Mouse (Mus musculus): Measurements from ENCODE around the gene Ssh2. TPM values are rescaled to one million over a fixed set of nuclear protein-coding genes. Genes with fewer than 3 reads are reported as not detected.
A peak's percentile ranks its signal among the peaks of the same experiment; 100 is the strongest.

Ssh2 gene
- polyA plus RNA-seq, 1 experiment from 2014 or later = 17.5 TPM

GRCm38 (mm10) chr11:77503511-77503910, 287.4 kb downstream of the Ssh2 start:
- H3K36me3 ChIP-seq = peaks cover 92% of the 10 kb centered on the region

DNA sequence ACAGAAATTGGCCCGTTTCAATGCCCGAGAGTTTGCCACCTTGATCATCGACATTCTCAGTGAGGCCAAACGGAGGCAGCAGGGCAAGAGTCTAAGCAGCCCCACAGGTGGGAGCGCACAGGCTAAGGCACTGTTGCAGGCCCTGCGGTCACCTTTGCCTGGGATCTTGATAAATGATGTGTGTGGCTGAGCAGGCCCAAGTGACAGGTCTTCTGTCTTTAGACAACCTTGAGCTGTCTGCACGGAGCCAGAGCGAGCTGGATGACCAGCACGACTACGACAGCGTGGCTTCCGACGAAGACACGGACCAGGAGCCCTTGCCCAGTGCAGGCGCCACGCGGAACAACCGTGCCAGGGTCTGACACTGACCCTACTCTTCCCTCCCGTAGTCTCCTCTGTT, 288.3 kb downstream of the Ssh2 start:
- no peak overlapping the region for H3K4me3 ChIP-seq
- no peak for ATAC-seq (ENCODE audit: extremely low read depth, insufficient number of reproducible peaks, low FRiP score, low TSS enrichment)
- peaks cover 34% of the 10 kb centered on the region for H3K4me1 ChIP-seq
- H3K27ac ChIP-seq (replicated peaks) = no peak overlapping the region
- no peaks in the 10 kb centered on the region for H3K27me3 ChIP-seq (replicated peaks)
- 90% methylated on average over 19 of the region's 19 CpGs for WGBS
- no peaks in the 10 kb centered on the region for H3K9me3 ChIP-seq
- no peak overlapping the region for H3K4me2 ChIP-seq
- H3K9ac ChIP-seq = no peak overlapping the region
- H3K36me3 ChIP-seq = peaks cover 93% of the 10 kb centered on the region

More at GRCm38 (mm10) chr11:77503511-77503910, 287.4 kb downstream of the Ssh2 start:
- Histone ChIP-seq H3K4me1 (peaks cover 32% of the 10 kb centered on the region), H3K4me3 (no peak overlapping the region), H3K27me3 (replicated peaks) (no peaks in the 10 kb centered on the region), H3K27ac (replicated peaks) (0 out of 2 replicates have a peak overlapping the region, but pooled peaks have one; percentile 18), H3K4me2 (no peak overlapping the region), H3K9ac (peak overlapping the region; percentile 1), H3K9me3 (no peaks in the 10 kb centered on the region)
- no peak for ATAC-seq (ENCODE audit: extremely low read depth, insufficient number of reproducible peaks, low FRiP score, low TSS enrichment)
- WGBS = 78% methylated on average over 3 of the region's 3 CpGs

DNA sequence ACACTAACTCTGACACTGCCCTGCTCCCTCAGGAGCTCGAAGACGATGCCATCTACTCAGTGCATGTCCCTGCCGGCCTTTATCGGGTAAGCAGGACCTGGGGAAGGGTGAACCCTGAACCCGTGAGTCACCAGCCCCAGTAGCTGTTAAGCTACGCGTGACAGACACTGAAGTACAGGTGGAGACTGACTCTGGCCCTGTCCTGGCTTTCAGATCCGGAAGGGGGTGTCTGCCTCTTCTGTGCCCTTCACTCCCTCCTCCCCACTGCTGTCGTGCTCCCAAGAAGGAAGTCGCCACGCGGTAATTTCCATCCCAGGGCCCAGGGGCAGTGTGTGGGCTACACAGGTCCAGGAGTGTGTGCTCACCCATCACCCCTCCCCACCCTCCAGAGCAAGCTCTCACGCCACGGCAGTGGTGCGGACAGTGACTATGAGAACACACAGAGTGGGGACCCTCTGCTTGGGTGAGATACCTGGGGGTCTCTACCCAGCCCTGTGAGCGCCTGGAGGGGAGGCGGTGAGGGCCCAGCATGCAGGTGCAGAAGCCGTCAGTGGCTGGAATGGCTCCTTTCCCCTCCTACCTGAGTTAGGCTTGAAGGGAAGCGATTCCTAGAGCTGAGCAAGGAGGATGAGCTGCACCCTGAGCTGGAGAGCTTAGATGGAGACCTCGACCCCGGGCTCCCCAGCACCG, 289.3 kb downstream of the Ssh2 start:
- no peaks in the 10 kb centered on the region for H3K27me3 ChIP-seq (replicated peaks)
- no peak overlapping the region for H3K27ac ChIP-seq (replicated peaks)
- no peak overlapping the region for H3K4me3 ChIP-seq
- no peak for ATAC-seq (ENCODE audit: extremely low read depth, insufficient number of reproducible peaks, low FRiP score, low TSS enrichment)
- H3K36me3 ChIP-seq = peaks cover 93% of the 10 kb centered on the region
- H3K9ac ChIP-seq = no peak overlapping the region
- no peaks in the 10 kb centered on the region for H3K9me3 ChIP-seq
- peaks cover 32% of the 10 kb centered on the region for H3K4me1 ChIP-seq
- no peak overlapping the region for H3K4me2 ChIP-seq
- WGBS = 88% methylated on average over 22 of the region's 22 CpGs

GRCm38 (mm10) chr11:77506273-77506672, 290.2 kb downstream of the Ssh2 start:
- Histone ChIP-seq H3K27me3 (replicated peaks) (no peaks in the 10 kb centered on the region), H3K4me2 (no peak overlapping the region), H3K9ac (no peak overlapping the region), H3K9me3 (no peaks in the 10 kb centered on the region), H3K4me3 (no peak overlapping the region), H3K4me1 (peaks cover 25% of the 10 kb centered on the region), H3K27ac (replicated peaks) (no peak overlapping the region), H3K36me3 (peaks cover 87% of the 10 kb centered on the region)
- ATAC-seq (ENCODE audit: extremely low read depth, insufficient number of reproducible peaks, low FRiP score, low TSS enrichment) = no peak
- 83% methylated on average over 14 of the region's 14 CpGs for WGBS

DNA sequence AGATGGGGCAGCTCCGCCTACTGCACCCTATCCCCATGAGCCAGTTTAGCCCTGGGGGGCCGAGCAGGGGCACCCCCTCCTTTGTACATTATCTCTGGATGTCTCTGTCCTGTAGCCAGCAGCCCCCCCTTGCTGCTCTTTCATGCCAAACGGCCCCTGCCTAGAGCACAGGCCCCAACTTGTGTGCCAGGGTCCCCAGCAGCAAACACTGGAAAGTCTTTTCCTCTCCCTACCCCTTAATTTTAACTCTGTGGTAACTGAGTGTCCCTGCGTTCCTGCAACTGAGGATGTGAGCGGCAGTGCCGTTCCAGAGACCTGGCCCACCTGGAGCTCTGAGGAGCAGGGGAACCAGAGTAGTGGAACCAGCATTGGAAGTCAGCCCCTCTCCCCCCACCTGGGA, 290.9 kb downstream of the Ssh2 start:
- Histone ChIP-seq H3K4me2 (no peak overlapping the region), H3K27me3 (replicated peaks) (no peaks in the 10 kb centered on the region), H3K36me3 (peaks cover 81% of the 10 kb centered on the region), H3K9me3 (no peaks in the 10 kb centered on the region), H3K4me1 (peaks cover 28% of the 10 kb centered on the region), H3K9ac (no peak overlapping the region), H3K4me3 (no peak overlapping the region), H3K27ac (replicated peaks) (no peak overlapping the region)
- WGBS = 82% methylated on average over 6 of the region's 6 CpGs
- no peak for ATAC-seq (ENCODE audit: extremely low read depth, insufficient number of reproducible peaks, low FRiP score, low TSS enrichment)

GRCm38 (mm10) chr11:77507426-77507825, 291.3 kb downstream of the Ssh2 start:
- H3K4me2 ChIP-seq = no peak overlapping the region
- H3K9me3 ChIP-seq = no peaks in the 10 kb centered on the region
- no peaks in the 10 kb centered on the region for H3K27me3 ChIP-seq (replicated peaks)
- 0 out of 2 replicates have a peak overlapping the region, but pooled peaks have one; percentile 26 for H3K27ac ChIP-seq (replicated peaks)
- no peak overlapping the region for H3K4me3 ChIP-seq
- no peak overlapping the region for H3K9ac ChIP-seq
- peaks cover 32% of the 10 kb centered on the region for H3K4me1 ChIP-seq
- ATAC-seq (ENCODE audit: extremely low read depth, insufficient number of reproducible peaks, low FRiP score, low TSS enrichment) = no peak
- 65% methylated on average over 4 of the region's 4 CpGs for WGBS
- peaks cover 77% of the 10 kb centered on the region for H3K36me3 ChIP-seq

DNA sequence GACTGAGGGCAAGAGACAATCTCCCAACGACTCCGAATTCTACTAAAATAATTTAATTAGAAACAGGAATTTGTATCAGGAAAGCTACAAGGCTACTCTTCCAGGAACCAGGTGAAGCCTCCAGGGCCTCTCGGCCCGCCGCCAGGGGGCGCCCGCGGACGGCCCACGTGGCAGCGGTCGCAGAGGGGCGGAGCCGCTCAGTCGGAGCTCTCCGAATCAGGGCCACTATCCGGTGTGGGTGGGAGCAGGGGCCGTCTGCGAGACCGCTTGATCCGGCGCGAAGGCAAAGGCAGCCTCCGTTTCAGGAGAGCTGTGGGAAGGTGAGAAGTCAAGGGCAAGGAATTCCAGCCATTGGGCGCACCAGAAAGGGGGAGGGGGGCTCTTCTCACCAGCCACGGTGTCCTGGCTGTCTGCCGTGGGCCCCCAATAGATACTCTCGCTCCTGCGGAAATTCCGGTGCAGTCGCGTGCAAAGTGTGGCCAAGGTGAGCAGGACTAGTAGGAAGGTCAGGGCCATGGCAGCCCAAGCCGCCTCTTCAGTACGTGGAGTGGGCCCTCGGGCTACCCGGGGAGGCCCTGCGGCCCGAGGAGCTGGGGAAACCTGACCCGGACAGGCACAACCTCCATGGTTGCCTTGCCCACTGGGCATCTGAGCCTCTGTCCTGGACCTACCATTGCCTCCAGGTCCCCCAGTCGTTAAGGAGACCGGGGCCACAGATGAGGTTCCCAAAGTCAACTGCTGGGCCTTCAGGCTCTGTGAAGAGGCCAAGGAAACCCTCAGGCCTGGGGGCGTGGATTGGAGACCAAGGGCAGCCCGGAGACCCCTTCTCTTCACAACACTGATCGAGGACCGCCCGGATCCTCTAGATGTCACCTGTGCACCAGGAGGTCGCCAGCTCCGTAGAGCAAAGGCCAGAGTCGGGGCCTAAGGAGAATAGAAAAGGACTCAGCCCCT, 292.3 kb downstream of the Ssh2 start:
- Histone ChIP-seq H3K9me3 (no peaks in the 10 kb centered on the region), H3K9ac (peak overlapping the region; percentile 81), H3K4me3 (peak overlapping the region; percentile 53), H3K27me3 (replicated peaks) (no peaks in the 10 kb centered on the region), H3K27ac (replicated peaks) (peak overlapping the region; percentile 56), H3K36me3 (peaks cover 67% of the 10 kb centered on the region), H3K4me1 (peaks cover 26% of the 10 kb centered on the region), H3K4me2 (peak overlapping the region; percentile 76)
- ATAC-seq (ENCODE audit: extremely low read depth, insufficient number of reproducible peaks, low FRiP score, low TSS enrichment) = peak; percentile 53; the same call in 1 of the 2 replicates
- WGBS = 18% methylated on average over 49 of the region's 49 CpGs

Other genes with a start within 250 kb of the Ssh2 start
- 0.61 and 0.98 TPM in 2 replicates for gene Slc6a4, start 217.7 kb upstream of the Ssh2 start, polyA plus RNA-seq (2015; fragmentation: Nextera tagmentation; extraction: Ambion mirVana)
- 44.7 and 49.4 TPM in 2 replicates for gene Nsrp1, start 137.9 kb upstream of the Ssh2 start, polyA plus RNA-seq (2015; fragmentation: Nextera tagmentation; extraction: Ambion mirVana)
- gene Efcab5, start 27.3 kb upstream of the Ssh2 start, polyA plus RNA-seq (2015; fragmentation: Nextera tagmentation; extraction: Ambion mirVana) = 0.13 and 0.32 TPM in 2 replicates
- gene Coro6, start 246.1 kb downstream of the Ssh2 start, polyA plus RNA-seq (2015; fragmentation: Nextera tagmentation; extraction: Ambion mirVana) = 28.8 and 30.1 TPM in 2 replicates

Data from heart, embryonic 13.5 days (tissue).